Mouse (Mus musculus) retina, postnatal 7 days (tissue): ENCODE measurements around the gene Lrrn4cl.
"Not testable (repeated sequence)": the region's sequence is repeated elsewhere in the genome, so short reads cannot be mapped to it uniquely, and the experiment has no call there.

Source experiments
- DNase-seq: peaks from one replicate; pipeline ENCODE4 v3.0.0-alpha.2; 2012; ENCODE audit warnings: low read depth, low spot score

Gene Lrrn4cl

GRCm38 (mm10) chr19:8850402-8850901 lies at the start of gene Lrrn4cl:
TSS of gene Lrrn4cl (plus strand) at chr19:8850768.
- no peak for DNase-seq

DNA sequence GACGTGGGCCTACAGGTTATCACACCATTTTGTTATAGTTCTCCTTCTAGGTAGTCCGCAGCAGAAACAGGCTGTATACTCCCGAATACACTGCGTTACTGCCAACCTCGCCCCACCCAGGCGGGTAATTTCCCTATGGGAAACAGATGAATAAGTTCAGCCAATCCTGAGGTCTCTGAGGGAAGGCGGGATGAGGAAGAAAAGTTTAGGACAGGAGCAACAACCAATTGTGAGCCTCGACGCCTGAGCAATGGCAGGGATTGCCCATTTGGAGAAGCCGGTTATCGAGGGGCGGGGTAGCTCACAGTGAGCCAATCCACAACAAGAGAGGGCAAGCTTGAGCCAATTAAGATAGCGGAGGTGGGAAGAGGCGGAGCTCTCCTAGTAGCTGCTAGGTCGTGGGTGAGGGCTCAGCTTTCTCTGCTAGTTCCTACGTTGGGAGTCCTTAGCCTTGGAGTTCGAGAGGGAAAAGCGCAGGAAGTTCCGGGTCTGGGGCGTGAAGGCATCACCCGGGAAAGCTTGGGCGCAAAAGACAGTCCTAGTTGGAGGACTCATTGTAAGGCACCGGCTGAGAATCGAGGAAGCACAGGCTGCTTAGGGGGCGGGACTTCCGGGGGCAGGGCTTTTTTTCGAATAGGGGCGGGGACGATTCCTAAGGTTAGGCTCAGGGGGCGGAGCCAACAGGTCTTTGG lies 48.3 kb upstream of the Lrrn4cl start, which contains the start of gene Zbtb3:
Gene Zbtb3 (plus strand): TSS at position 426 of the 692 bp plus-strand sequence.
- DNase-seq, result peak; percentile 90

GRCm38 (mm10) chr19:8803204-8803780 lies 47.3 kb upstream of the Lrrn4cl start:
- DNase-seq, result no peak

DNA sequence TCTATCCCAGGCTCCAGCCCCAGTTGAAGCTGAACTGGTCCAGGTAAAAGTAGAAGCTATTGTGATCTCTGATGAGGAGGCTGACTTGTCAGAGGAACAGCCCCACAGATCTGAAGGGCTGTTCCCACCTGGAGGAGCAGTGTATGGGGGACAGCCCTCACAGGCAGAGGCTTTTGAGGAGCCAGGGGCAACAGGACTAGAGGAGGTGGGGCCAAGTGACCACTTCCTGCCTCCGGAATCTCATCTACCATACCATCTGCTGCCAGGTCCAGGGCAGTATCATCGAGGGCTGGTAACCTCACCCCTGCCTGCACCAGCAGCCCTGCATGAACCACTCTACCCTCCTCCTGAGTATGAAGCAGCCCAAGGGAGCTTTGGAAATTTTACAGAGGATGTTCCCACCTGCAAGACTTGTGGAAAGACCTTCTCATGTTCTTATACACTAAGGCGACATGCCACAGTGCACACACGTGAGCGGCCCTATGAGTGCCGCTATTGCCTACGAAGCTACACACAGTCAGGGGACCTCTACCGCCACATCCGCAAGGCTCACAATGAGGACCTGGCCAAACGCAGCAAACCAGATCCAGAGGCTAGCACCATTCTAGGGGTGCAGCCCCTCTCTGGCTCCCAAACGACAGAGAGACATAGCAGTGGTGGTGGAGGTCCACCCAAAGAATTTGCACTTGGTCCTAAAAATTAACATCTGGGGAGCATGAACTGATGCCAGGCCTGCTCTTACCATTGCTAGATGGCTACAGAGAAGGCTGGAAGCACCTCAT lies 46.5 kb upstream of the Lrrn4cl start:
- no peak for DNase-seq

- no peak for DNase-seq
These were observed 43.8 kb upstream of the Lrrn4cl start for GRCm38 (mm10) chr19:8806810-8807209.

GRCm38 (mm10) chr19:8815812-8816211 lies 34.8 kb upstream of the Lrrn4cl start:
- no peak for DNase-seq

- peak; percentile 70 for DNase-seq
These were observed 33.6 kb upstream of the Lrrn4cl start for GRCm38 (mm10) chr19:8817001-8817400.

- no peak for DNase-seq
These were observed 32.2 kb upstream of the Lrrn4cl start for GRCm38 (mm10) chr19:8818301-8818798.

- peak; percentile 92 for DNase-seq
These were observed 31.6 kb upstream of the Lrrn4cl start, which contains the start of gene Ttc9c for GRCm38 (mm10) chr19:8818801-8819595. TSS of gene Ttc9c (minus strand) at chr19:8819333.

DNA sequence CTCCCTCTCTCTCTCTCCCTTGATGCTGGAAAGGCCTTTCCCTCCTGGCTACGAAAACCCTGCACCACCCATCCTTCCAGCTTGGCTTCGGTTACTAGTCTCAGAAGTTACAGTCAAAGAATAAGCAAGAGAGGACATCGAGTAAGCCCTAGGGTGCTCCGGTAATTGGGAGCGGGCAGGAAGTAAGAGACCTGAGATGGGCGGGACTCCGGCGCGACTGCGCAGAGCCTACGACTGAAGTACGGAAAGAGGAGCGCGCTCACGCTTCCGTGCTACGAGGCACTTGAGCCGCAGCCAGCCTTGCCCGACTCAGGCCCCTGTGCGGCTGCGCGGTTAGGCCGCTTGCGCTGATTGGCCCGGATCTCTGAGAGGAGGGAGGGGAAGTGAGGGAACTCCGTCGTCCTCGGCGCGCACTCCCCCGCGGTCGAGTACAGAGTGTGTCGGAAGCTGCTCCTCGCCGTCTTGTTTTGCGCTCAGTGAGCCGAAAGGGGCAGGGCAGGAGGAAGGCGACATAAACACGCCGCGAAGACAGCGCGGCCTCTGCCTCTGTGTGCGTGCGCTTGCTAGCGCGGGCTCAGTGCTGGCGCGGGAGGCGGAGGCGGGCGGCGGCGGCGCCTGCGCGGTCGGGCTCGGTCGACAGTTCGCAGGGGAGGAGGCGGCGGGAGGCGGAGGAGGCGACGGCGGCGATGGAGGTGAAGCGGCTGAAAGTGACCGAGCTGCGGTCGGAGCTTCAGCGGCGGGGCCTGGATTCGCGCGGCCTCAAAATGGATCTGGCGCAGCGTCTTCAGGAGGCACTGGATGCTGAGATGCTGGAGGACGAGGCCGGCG lies 30.8 kb upstream of the Lrrn4cl start, which contains the start of gene Hnrnpul2:
Gene Hnrnpul2 (plus strand): TSS at position 415 of the 828 bp plus-strand sequence.
- DNase-seq, result peak; percentile 97

DNA sequence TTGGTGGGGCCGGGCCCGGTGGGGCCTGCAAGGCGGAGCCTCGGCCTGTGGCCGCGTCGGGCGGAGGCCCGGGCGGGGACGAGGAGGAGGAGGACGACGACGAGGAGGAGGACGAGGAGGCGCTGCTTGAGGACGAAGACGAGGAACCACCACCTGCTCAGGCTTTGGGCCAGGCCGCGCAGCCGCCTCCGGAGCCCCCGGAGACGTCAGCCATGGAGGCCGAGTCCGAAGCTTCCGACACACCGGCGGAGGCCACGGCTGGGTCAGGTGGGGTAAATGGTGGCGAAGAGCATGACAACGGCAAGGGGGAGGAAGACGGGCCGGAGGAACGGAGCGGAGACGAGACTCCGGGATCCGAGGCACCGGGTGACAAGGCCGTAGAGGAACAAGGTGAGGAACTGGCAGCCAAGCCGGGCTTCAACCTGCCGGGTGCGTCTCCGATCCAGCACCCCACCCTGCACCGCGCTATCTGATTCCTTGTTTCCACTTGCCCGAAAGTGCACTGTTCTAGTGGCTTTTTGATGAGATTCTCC lies 30.1 kb upstream of the Lrrn4cl start:
- no peak for DNase-seq

DNA sequence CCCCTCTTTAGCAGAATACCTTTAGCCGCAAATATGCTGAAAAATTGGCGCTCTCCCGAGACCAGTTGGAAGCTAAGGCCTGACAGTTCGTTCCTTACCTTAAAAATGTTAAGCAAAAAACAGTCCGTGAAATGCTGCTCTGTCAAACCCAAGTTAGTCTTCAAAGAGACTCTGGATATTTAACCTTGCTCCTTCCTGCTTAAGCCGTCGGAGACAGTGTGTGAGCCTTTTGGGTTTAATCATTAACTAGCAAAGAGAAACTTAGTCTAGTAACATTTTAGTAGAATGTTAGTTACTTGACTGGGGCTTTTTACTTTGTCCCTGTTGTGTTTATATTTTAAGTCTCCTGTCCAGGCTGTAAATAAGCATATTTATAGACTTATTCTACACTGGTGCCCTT lies 29.4 kb upstream of the Lrrn4cl start:
- no peak for DNase-seq

DNA sequence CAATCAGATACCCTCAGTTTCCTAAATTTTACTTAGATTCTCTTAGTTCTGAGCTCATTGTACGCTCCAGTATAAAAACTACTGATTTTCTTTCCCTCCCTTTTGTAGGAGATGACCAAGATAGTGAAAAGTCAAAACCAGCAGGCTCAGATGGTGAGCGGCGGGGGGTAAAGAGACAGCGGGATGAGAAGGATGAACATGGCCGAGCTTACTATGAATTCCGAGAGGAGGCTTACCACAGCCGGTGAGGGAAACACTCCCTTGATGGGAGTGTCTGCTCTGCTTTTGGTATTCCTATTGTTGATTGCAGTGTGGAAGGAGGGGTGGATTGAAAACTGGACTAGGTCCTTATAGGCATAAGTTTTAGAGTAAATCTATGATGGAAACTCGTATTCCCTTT lies 27.9 kb upstream of the Lrrn4cl start:
- DNase-seq, result no peak

- no peak for DNase-seq
These were observed 20.9 kb upstream of the Lrrn4cl start, which contains the start of gene AC129217.1 for GRCm38 (mm10) chr19:8829660-8830059. TSS of gene AC129217.1 (plus strand) at chr19:8829773.

DNA sequence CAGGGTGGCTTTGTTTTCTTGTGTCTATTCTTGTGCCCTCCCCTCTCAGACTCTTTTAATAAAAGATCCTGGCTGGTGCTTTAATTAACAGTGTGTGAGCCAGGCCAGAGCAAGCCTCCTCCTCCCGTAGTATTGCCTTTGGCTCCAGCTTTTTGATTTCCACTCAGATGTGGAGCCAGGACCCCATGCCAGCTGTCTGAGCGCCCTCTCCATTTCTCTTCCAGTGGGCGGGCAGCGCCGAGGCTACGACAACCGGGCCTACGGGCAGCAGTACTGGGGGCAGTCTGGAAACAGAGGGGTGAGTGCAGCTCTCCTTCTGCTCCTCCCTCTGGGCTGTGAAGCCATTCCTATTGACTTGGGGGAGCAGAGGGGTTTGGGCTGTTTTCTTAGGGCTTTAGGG lies 19.9 kb upstream of the Lrrn4cl start:
- no peak for DNase-seq

GRCm38 (mm10) chr19:8831262-8831661 lies 19.3 kb upstream of the Lrrn4cl start:
- no peak for DNase-seq

GRCm38 (mm10) chr19:8832971-8833370 lies 17.6 kb upstream of the Lrrn4cl start:
- DNase-seq, result no peak

- not testable (repeated sequence) for DNase-seq
These were observed 14.2 kb upstream of the Lrrn4cl start for GRCm38 (mm10) chr19:8836327-8836726.

DNA sequence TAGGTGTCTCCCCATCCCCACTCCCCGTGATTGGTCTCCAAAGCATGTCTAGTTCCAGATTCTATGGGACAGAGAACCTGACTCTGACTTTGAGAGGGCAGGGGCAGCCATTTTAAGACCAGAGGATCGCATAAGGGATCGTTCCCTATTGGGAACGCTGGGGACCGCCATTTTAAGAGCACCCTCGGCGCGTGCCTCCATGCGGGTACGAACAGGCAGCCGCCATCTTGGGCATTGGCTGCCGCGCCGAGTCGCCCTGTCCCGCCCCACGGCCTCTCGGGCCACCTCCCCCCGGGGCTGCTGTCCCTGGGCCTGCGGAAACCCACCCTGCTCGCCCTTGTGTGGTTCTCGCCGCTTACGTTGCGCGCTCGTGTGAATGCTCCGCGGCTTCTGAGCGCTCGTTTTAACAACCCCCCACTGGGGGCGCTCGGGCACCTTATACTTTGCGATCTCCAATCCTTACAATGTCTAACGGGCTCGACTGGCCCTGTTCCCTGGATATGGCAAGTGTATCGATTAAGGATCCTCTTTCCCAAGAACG lies 13.2 kb upstream of the Lrrn4cl start, which contains the start of gene Bscl2:
Gene Bscl2 (plus strand): TSS at position 217 of the 541 bp plus-strand sequence.
- peak; percentile 74 for DNase-seq
